Mouse (Mus musculus): ENCODE results near the gene A630001G21Rik. TPM values are rescaled to one million over a fixed set of nuclear protein-coding genes. Genes with fewer than 3 reads are reported as not detected.

A630001G21Rik gene
- polyA plus RNA-seq (2012; rRNA removed) = 2.6 and 3.5 TPM in 2 replicates

GRCm38 (mm10) chr1:85778436-85778835, at the start of gene A630001G21Rik:
A630001G21Rik (minus strand) TSS chr1:85778643.

GRCm38 (mm10) chr1:85793208-85794105, 15.0 kb upstream of the A630001G21Rik start, which contains the start of gene Cab39:
Cab39 (plus strand) TSS chr1:85793441.

Other genes with a start within 250 kb of the A630001G21Rik start
- 0.17 TPM in 1 of 2 replicates, not detected in the other for gene G530012D18Rik, start 203.0 kb downstream of the A630001G21Rik start, polyA plus RNA-seq (2012; rRNA removed)
- 4.5 and 6.0 TPM in 2 replicates for gene Sp110, start 179.8 kb downstream of the A630001G21Rik start, polyA plus RNA-seq (2012; rRNA removed)
- 2.8 and 3.0 TPM in 2 replicates for gene Sp140, start 178.3 kb downstream of the A630001G21Rik start, polyA plus RNA-seq (2012; rRNA removed)
- gene Sp100, start 128.7 kb downstream of the A630001G21Rik start, polyA plus RNA-seq (2012; rRNA removed) = 2.2 and 3.7 TPM in 2 replicates
- gene Cab39, start 14.8 kb upstream of the A630001G21Rik start, polyA plus RNA-seq (2012; rRNA removed) = 20.3 and 23.8 TPM in 2 replicates
- 20.8 and 23.7 TPM in 2 replicates for gene Itm2c, start 115.6 kb upstream of the A630001G21Rik start, polyA plus RNA-seq (2012; rRNA removed)
- 0.06 and 0.08 TPM in 2 replicates for gene 4933407L21Rik, start 149.8 kb upstream of the A630001G21Rik start, polyA plus RNA-seq (2012; rRNA removed)
- 0.05 and 0.07 TPM in 2 replicates for gene Gpr55, start 182.4 kb upstream of the A630001G21Rik start, polyA plus RNA-seq (2012; rRNA removed)
- gene Spata3, start 238.2 kb upstream of the A630001G21Rik start, polyA plus RNA-seq (2012; rRNA removed) = 0.07 and 0.14 TPM in 2 replicates